Mouse (Mus musculus) heart, adult 18-20 months (tissue): Measurements from ENCODE around the gene Shroom3. TPM values are rescaled to one million over a fixed set of nuclear protein-coding genes. Genes with fewer than 3 reads are reported as not detected.

Experiments
- DNase-seq, 2 experiments: peaks; one replicate each; pipeline ENCODE4 v3.0.0; 2021 to 2022; ENCODE audit warnings: mixed read lengths in 1 of 2
- total RNA-seq, 2 experiments: library from RNA; stranded (reverse); gene quantifications; 2 replicates each; pipeline ENCODE4 v1.2.3; 2021

Shroom3 gene
- total RNA-seq, 2 experiments from 2014 or later, result 26.3 to 30.0 TPM

GRCm38 (mm10) chr5:92933599-92934217 is 250.5 kb downstream of the Shroom3 start:
- no peak for DNase-seq

GRCm38 (mm10) chr5:92934269-92934939 is 251.2 kb downstream of the Shroom3 start:
- DNase-seq, result no peak

DNA sequence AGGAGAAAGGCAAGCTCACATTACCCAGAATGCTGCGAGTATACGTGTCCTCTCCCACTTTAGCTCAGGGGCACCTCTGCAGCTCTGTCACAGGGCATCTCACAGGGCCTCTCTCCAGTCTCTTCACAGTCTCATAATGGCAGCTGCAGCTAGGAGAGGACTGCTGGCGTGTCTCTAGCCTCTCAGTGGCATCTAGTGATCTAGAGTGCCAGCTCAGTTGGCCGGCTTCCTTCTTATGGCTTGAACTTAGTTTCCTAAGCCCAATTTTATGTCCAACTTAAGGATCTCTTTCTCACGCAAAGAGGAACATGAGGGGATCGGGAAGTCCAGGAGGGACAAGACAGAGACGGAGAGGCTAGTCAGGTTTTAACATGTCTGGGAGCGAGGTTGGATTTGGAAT is 252.6 kb downstream of the Shroom3 start:
- no peak for DNase-seq

DNA sequence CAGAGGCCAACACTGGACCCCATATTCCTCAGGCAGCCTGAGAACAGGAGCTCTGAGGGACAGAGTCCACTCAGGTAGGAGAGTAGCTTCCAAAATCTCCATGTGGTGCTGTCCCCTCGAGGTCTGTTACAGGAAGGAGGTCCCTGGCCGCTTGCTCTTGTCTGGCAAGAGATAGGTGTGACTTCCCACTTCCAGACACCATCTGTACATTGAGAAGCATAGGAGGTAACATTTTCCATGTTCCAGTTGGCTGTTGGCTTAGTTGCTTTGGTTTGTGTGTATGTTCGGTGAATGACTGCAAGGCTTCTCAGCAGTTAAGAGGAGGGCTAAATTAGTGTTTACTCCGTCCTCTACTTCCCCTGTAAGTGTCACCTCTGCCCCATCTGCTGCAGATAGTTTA is 254.5 kb downstream of the Shroom3 start:
- DNase-seq, result no peak

DNA sequence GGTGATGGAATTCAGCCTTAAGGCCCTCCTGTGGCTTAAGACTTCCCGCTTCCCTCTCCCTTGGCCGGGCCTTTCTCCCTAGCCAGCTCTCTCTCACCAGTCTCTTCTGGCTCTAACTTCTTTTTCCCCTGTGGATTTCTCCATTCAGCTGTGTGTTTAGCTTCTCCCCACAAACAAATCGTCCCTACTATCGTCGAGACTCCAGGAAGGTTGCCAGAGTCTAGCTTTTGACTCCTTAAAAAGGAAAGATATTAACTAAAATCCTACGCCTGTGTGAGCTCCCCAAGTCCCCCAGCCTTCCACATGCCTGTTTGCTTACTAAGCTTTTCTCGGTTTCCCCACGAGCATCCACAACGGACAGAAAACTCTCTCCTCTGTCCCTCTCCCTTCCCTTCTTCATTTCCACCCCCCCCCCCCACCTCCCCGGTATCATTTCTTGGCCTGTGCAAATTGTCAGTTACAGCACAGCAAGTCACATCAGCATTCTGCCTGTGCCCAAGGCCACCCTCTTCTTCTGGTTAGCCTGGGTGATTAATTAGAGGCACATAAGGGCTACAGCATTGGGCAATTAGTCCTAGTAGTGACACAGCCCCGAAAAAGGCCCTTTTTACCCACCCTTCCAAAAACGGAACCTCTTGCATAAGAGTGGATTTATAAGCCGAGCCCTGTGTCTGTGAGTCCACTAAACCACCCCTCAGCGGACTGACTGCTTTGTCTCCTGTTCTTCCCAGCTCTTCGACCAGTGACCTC is 256.2 kb downstream of the Shroom3 start:
- peak in 1 of 2 experiments; percentile 43 for DNase-seq

DNA sequence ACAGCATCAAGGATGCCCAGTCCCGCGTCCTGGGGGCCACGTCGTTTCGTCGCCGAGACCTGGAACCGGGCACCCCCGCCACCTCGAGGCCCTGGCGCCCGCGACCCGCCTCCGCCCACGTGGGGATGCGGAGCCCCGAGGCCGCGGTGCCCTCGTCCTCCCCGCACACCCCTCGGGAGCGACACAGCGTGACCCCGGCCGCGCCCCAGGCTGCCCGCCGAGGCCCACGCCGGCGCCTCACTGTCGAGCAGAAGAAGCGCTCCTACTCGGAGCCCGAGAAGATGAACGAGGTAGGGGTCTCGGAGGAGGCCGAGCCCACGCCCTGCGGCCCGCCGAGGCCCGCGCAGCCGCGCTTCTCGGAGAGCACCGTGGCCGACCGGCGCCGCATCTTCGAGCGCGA is 258.9 kb downstream of the Shroom3 start:
- DNase-seq, result no peak

GRCm38 (mm10) chr5:92942577-92942976 is 259.3 kb downstream of the Shroom3 start:
- no peak for DNase-seq

DNA sequence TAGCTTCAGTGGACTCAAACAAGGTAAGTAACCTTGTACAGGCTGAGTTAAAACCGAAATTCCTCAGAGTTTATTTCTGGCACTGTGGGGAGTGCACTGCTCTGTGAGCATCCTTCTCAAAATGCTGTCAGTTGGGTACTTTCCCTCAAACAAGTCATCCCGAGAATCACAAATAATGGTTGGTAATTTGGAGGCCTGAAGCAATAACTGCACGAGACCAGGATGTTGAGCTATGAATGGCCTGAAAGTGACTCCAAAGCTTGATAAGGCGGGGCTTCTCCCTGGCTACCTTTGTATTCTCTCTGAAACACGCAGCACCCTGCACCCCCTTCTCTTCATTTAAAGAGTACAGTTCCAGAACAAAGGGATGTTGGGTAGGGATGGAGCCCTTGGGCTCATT is 261.6 kb downstream of the Shroom3 start:
- DNase-seq, result no peak

DNA sequence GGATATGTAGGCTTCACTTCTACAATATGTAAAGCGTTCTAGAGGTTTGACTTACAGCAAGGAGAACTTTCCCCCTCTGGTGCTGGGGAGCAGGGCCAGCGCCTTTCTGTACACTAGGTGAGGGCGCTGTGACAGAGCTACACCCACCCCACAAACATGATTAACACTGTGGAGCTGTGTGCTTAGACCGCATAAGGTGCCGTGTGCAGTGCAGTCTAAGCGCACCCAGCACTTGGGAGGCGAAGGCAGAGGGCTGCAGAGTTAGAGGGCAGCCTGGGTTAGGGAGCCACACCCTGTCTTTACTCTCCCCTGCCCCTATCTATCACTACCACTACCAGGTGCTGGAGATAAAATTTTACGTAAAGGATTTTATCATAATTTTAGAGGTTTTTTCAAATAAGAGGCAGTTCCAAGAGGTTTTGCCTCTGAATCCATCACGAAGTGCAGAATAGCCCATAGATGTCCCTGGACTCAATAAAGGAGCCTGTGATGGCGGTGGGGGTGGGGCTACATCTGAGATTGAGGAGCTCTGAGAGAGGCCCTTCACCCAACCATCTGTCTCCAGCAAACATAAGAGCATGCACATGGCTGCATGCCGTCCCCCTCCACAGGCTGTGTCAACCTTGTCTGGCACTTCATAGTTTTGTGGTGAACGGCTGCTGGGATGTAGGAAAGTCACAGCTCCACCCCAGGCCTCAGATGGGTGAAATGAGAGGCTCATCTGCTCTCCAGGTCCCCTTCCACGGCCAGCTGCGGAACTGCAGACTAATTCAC is 265.9 kb downstream of the Shroom3 start:
- DNase-seq, result no peak

DNA sequence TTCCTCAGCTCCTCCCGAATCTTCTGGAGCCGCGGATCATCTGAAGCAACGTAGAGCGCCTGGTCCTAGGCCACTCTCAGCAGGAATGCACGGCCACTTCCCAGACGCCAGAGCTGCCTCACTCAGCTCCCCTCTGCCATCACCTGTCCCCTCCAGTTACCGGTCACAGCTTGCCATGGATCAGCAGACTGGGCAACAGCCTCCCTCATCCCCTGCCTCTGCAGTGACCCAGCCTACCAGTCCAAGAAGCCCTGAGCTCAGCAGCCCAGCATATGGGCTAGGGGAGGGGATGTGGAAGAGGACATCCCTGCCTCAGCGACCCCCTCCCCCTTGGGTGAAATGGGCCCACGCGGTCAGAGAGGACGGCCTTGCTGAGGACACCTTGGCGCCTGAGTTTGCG is 267.3 kb downstream of the Shroom3 start:
- DNase-seq, result no peak

- no peak for DNase-seq
Measured at GRCm38 (mm10) chr5:92951079-92951478, 267.8 kb downstream of the Shroom3 start.

DNA sequence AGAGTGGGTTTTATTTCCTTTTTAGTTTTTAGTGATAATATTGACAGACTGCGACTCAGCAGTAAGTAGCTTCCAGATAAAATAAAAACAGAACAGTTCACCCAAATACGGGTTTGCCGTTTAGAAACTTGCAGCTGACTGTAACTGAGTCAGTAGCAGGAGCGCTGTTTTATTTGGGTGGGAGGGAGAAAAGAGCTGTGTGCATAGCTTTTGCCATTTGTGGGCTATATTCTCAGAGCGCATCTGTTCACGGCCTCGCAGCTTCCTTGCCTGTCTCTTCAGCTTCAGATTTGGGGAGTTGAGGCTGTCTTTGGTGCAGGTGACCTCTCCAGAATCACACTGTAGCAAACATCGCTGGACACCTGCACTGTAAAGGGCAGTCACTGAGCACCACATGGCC is 270.6 kb downstream of the Shroom3 start:
- DNase-seq, result no peak

DNA sequence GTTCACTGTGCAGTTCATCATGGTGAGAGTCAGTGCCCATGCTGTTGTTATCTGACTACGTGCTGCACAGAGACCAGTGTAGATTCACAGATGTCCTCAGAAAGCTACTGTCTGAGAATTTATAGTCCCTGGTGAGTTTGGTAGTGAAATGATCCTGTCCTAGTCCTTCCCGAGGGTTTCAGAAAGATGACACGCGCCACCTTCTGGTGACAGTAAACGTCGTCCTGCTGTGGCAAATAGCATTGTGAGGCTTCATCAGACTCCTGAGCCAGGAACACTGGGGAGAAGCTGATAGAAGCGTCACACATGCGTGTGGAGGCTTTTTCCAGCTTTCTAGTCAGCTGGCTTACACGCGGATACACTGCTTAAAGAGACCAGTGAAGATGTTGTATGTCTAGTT is 271.1 kb downstream of the Shroom3 start:
- peak; percentile 83 to 88 for DNase-seq

DNA sequence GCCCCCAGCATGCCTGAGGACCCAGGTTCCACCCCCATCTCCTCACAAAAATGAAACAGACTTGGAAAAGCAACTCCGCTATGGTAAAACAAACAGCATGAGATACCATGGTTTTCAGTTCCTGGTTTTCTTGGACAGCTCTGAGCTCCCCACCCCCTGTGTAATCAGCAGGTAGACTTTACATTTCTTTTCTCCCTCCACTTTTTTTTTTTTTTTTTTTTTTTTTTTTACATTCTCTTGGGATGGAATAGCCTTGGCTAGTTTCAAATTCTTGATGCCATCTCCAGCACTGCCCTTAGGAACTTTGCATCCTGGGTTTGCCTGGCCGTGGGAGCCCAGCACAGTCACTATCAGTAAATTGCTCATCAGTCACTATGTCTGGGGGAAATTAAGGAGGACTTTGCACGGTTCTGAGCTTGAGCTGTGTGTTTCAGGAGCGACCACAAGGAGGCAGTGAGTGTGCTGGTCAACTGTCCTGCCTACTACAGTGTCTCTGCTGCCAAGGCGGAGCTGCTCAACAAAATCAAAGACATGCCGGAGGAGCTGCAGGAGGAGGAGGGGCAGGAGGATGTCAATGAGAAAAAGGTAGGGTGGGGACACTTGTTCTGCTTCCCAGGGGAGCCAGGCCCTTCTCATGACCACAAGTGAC is 271.7 kb downstream of the Shroom3 start:
- DNase-seq, result peak; percentile 43 to 61

GRCm38 (mm10) chr5:92959287-92959686 is 276.1 kb downstream of the Shroom3 start:
- DNase-seq, result peak in 1 of 2 experiments; percentile 43

DNA sequence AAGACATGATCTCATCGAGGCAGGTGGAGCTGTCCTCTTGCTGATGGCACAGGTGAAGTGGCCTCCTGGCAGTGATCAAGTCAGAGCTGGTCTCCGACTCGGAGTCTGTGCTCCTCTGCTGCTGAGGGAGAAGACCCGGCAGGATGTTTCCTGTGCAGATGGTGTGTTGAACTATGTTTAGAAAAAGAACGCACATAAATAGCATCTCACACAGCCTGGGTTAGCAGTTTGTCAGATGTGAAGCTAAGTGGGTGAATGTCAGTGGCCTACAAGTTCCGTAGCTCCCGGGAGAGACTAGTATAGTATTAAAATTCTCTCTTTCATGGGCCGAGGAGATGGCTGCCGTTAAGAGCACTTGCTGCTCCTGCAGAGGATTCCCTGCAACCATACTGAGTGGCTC is 276.5 kb downstream of the Shroom3 start:
- DNase-seq, result no peak

- no peak for DNase-seq
Measured at GRCm38 (mm10) chr5:92961353-92961752, 278.1 kb downstream of the Shroom3 start.

DNA sequence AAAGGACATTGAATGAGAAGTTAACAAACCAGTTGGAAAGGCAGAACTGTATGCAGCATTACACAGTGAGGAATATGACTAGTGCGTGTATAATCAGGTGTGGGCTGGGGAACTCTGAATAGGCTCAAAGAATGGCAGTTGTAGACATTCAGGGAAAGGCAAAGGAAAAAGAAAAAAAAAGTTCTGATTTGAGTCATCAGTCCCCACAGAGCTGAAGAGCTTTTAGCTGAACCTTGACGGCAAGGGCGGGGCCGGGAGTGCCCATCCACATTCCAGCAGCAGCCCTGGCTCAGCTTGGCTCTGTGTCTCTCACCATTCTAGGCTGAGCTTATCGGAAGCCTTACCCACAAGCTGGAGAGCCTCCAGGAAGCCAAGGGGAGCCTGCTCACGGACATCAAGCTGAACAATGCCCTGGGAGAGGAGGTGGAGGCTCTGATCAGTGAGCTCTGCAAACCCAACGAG is 278.6 kb downstream of the Shroom3 start:
- DNase-seq, result peak; percentile 77 to 85

- DNase-seq, result no peak
Measured at GRCm38 (mm10) chr5:92964691-92965090, 281.5 kb downstream of the Shroom3 start.

- no peak for DNase-seq
Measured at GRCm38 (mm10) chr5:92967143-92967542, 283.9 kb downstream of the Shroom3 start.

DNA sequence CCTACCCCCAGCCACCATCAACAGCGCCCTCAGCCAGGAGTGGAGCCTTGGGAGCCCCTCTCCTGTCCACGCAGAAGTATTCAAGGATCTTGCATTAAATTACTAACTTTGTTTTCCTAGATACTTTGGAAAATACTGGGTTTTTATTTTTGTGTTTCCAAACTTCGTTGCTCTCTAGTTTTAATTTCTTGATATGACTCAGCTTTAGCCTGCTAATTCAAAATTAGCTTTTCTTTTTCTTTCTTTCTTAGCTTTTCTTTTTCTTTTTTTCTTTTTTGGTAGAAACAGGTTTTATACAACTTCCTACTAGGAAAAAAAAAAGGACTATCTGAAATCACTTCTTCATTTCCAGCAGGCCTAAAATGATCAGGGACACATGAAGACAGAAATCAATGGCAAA is 284.7 kb downstream of the Shroom3 start:
- no peak for DNase-seq

- no peak for DNase-seq
Measured at GRCm38 (mm10) chr5:92969443-92969842, 286.2 kb downstream of the Shroom3 start.
